Mouse (Mus musculus) c-Kit-negative CD71-positive TER-119-positive erythroid progenitor cells, embryonic 14.5 days (primary cell): ENCODE results near the gene Thrb.

Experiments used
- DNase-seq: peaks from one replicate; pipeline ENCODE4 v3.0.0-alpha.2; 2013; ENCODE audit warnings: low read depth, low spot score

Gene Thrb

DNA sequence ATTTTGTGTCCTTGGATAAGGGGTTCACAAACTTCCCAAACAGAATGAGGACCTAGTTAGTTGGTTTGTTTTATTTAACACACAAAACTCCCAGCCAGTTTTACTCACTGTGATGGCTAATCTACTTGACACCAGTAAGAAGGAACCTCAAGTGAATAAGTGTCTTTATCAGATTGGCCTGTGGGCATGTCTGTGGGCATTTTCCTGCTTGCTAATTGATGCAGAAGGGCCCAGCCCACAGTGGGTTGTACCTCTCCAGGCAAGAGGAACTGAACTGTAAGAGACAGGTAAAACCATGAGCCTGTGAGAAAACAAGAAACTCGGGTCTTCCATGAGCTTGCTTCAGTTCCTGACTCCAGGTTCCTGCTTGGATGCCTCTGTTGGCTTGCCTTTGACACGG lies 215.9 kb downstream of the Thrb start:
- DNase-seq = no peak

DNA sequence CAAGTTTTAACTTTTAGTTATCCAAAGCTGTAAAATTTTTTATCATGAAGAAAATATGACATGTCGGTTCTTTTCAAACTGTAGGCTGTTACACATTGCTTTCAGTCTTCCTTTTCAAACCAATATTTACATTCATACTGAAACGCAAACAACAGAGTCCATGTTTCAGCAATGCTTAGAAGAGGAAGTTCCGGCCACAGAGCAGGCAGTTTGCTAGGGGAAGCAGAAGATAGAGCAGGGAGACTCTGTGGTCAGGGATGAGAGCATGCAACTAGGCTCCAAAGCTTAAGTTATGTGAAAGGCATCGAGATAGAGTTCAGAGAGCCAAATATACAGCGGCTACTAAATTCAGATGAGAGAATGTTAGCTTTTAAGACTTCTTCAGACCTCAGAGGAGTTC lies 219.4 kb downstream of the Thrb start:
- DNase-seq = no peak

DNA sequence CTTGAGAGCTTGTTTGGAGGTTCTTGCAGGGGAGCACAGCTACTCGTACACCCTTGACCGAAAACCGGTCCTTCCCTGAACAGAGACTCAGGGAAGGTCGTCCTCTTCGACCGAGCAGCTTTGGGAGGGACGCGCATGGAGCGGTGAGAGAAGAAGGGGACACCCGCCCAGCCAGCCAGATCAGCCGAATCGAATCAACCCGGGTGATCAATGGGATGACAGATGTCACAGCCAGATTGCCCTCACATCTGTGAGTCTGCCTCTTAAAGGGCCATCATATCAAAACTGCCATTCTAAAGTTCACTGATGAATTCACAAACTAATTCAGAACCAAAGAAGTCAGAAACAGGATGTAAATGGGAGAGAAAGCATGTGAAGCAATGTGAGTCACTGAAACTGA lies 224.8 kb downstream of the Thrb start:
- no peak for DNase-seq

DNA sequence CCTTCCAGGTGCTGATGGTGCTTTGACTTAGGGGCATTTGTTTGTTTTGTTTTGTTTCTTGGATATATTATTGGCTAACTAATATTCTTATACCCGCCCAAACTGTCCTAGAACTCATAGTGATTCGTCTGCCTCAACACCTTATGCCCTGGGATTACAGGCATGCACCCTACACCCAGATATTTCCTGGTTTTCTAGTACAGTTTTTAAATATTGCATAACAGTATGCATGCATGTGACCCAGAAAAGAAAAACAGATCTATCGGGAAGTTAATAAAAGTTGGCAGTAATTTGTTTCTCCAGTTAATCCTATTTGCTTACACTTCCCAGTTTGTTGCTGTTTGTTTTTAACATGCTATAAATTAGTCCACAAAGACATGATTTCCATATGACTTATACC lies 225.3 kb downstream of the Thrb start:
- no peak for DNase-seq

DNA sequence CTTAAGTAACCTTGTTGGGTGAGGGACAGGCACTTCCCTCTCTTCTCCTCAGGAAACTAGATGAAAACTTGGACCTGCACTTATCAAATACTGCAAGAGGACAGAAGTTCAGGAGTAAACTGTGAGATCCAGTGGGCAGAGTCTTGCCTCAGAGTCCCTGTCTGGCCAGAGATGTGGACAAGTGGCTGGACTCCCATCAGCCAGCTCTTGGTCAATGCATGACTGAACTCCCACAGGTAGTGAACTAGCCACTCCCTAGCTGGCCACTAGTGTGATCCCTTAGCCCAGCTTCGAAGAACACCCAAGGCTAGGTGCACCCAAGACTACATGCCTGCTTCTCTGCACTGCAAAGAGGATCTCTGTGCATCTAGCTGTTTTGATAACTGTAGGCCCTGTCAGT lies 234.7 kb downstream of the Thrb start:
- no peak for DNase-seq

DNA sequence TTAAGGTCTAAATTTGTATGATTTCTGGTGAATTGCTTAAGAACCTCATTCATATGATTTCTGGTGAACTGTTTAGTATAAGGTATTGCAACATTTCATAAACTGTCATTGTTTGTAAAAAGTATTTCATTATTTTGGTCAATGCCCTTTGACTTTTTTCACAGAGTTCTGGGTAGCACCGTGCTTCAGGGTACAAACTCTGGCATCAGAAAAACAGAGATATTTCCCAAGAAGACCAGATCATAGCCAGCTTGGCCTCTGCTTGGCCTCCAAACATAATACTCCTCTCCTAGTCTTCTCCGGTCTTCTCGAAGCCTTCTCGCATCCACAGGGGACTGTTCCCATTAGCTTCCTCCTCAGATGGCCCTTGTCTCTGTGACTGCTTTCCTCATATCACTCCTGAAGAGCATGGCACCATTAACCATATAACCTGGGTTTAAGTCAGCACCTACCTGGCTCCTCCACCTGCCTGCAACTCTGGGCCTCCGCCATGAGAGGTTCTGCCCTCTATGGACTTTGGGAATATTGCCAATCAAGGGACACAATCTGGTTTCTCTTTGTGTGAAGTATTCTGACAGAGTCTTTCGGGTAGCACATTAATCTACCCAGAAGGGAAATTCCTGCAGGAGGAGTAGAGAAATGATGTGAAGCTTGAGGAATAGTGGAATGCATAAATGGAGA lies 239.8 kb downstream of the Thrb start:
- DNase-seq = no peak

DNA sequence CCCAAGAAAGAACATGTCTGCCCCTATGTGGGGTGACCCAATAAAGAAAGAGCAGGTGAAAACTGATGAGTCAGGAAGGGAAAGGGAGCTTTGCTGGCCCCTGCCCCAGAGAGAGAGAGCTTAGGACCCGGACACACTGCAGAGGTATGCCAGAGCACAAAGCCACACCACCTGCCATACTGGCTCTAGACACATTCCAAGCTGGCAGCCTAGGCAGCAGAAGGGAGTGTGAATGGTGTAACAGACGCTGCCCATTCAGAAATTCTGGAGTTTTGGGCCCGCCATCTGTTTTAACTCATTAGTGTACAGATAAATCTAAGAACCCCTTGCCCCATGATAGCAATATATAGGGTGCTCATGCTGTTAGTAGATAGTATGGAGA lies 240.3 kb downstream of the Thrb start:
- DNase-seq = no peak

DNA sequence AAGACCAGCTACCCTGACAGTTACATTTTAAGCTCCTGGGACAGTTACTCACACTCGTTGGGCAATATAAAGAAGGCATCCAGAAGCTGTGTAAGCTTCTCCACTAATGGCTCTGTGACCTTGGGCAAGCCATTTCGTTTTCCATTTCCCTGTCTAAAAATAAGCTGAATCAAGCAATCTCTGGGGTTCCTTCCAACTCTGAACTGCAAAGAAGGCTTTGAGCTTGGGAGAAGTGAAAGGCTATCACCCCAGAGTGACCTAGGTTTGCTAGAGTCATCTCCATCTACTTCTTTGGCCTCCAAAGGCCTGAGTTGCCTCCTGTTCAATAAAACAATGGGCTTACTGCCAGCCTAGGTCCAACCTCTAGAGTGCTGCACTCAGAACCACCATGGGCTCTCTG lies 242.4 kb downstream of the Thrb start:
- no peak for DNase-seq

DNA sequence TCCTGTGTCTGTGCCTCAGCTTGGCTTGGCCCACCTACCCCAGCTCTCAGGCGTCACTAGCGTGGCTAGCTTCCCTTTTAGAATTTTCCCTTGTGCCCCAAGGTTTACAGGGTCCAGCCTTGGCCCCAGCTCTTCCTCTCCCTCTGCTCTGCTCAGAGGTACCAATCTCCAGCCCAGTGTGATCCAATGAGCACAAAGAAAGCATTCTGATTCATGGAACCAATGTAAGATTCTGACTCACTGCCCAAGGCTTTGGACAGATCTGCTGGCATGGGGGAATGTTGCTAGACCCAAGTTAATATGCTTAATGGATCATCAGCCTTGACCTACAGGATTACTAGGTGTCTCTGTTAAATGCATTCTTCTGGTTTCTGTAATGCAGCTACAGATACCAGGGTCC lies 243.1 kb downstream of the Thrb start:
- no peak for DNase-seq

DNA sequence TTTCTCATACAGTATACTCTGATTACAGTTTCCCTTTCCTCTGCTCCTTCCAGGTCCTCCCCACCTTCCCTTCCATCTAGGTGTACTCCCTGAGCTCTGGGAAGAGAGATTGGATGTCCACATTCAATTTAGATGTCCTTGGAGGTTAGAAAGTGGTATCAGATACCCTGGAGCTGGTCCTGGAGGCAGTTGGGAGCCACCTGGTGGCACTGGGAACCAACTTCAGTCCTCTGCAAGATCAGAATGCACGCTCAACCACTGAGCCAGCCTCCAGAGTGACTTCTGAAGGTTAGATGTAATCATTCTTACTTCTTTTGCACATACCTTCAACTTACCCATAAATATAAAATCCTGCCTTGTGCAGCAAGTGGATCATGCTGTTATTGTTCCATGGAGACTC lies 244.5 kb downstream of the Thrb start:
- DNase-seq = no peak

DNA sequence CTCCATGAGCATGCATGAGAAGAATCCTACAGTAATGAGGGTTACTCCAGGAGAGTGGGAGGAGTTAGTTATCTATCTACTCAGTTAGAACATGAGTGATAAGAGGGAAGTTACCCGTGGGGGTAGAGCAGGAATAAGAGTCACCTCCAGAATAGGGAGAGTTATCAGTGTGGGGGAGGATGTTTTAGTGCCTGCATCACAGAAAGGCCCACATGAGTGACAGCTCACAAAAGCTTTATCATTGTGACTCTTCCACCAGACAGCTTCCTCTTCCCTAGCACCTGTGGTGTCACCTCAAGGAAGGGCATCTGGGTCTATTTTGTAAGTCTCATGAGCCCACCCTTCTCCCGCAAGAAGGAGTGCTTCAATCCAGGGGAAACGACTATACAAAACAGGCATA lies 245.6 kb downstream of the Thrb start:
- DNase-seq = no peak

DNA sequence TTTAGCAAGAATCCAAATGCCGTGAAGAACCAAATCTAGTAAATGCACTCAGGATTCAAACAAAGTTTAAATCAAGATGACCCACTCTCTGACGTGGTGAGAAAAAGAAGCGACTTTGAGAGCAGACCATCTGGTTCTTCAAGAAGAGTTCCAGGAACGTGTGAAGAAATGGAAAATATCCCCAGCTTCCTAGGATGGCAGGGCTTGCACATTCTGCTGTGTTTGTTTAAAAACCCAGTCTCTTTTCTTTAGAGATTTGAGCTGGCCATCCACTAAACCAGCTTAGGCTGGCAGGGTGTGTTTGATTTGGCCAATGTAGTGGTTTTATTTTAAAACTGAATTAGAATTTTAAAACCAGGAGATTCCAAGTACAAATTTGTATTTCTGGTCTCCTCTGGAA lies 246.9 kb downstream of the Thrb start:
- DNase-seq = no peak

DNA sequence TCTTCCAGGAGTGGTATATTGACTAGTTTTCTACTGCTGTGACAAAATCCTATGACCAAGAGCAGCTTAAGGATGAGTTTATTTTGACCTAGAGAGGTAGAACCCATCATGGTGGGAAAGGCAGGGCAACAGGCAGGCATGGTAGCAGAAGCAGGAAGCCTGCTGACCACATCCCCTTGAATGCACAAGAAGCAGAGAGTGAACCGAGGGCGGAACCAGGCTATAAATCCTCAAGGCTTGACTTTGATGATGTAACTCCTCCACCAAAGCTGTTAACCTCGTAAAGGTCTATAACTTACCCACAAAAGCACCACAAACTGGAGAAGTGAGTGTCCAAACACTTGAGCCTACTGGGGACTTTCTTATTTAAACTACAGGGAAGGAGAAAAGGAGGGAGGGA lies 251.1 kb downstream of the Thrb start:
- no peak for DNase-seq

DNA sequence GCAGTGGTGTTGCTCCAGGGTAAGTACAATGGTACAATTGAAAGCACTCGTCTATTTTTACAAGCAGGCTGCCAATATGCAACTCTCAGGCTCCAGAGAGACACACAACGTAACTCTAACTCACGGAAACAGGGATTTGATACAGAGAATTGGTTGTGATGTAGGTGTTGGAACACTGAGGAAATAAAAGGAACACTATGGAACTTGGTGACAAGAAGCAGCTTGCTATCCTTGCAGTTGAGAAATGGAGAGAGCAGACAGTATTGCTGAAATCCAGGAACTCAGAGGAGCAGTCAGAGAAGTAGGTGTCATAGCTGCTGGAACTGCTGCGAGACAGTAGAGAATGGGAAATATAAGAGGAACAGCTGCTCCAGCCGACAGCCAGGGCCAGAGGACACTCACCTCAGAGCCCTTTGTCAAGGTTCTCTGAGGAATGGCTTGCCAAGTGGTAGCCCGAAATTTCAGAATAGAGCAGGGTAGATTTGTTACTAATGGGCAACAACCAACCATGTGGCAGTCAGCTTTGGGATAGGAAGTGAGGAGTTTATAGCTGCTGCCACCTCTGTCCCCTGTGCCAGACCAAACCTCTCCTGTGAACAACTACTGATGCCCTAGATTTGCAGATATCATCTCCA lies 252.6 kb downstream of the Thrb start:
- DNase-seq = no peak

DNA sequence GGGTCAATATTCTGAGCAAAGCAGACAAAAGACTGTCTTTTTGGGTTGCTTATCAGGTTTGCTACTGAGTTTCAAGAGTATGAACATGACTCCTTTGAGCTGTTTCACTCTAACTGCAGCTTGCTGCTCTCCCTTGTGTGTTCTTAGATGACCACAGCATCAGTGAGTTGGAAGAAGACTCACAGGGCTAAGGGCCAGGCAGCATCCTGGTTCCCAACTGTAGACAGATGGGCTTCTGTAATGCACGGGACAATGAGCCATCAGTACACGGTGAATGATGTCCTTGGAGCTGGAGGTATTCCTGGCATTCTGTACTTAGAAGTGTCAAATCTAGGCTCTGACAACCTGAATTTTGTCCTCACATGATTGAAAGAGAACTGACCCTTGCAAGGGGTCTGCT lies 255.5 kb downstream of the Thrb start:
- no peak for DNase-seq

DNA sequence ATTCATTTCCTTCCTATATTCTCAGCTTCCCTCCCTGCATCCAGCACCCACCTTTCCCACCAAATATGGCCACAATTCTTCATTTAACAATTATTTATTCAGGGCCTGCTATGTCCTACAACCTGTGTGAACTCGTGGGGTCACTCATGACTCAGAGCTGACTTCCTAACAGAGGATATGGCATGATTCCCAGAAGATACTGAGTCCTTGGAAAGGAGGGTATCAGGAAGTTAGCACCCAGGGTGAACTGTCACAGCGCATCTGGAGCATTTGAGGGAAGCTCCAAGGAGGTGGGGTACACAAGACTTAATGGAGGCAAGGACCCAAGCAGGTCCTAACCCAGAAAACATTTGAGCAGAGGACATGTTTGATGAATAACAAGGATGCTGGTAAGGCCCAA lies 256.6 kb downstream of the Thrb start:
- no peak for DNase-seq

DNA sequence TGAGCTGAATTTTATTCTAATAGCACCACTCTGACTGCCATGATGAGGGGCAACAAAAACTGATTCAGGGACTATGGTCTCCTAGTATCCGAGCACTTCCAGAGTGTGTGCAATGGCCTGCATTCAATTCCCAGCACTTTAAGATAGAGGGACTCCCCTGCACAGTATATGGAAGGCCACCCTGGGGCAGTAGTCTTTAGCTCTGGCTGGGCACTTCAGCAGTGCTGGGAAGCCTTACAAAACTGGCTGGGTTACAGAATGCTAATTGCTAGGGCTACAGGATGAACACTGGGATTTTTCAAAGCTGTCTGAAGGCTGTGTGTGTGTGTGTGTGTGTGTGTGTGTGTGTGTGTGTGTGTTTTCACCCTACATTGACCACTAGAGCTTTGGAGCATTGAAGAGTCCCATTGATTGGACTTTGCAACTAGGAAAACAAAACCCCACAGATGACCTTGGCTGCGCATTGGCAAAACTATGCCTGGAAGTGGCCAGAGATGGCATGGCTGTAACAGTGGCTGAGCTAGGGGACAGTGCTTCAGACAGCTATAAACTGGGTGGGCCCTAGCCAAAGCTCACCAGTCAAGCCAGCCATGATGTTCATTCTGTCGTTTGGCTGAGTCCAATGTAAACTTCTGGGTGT lies 257.2 kb downstream of the Thrb start:
- no peak for DNase-seq

DNA sequence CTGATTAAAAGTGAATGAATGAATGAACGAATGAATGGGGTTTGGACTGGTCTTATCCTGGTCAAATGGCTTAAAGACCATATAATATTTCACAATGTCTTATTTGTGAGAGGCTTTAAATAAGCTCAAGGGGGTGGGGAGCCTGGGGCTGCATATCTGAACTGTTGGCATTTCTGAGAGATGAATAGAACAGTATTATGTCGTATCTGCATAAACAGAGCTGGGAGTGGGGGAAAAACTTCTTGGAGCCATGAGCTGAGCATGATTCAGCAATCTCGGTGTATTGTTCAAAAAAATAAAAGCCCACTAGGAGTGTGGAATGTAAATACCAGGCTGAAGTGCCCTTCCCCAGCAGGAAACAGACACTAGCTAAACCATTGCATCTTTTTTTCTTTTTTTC lies 257.8 kb downstream of the Thrb start:
- no peak for DNase-seq

DNA sequence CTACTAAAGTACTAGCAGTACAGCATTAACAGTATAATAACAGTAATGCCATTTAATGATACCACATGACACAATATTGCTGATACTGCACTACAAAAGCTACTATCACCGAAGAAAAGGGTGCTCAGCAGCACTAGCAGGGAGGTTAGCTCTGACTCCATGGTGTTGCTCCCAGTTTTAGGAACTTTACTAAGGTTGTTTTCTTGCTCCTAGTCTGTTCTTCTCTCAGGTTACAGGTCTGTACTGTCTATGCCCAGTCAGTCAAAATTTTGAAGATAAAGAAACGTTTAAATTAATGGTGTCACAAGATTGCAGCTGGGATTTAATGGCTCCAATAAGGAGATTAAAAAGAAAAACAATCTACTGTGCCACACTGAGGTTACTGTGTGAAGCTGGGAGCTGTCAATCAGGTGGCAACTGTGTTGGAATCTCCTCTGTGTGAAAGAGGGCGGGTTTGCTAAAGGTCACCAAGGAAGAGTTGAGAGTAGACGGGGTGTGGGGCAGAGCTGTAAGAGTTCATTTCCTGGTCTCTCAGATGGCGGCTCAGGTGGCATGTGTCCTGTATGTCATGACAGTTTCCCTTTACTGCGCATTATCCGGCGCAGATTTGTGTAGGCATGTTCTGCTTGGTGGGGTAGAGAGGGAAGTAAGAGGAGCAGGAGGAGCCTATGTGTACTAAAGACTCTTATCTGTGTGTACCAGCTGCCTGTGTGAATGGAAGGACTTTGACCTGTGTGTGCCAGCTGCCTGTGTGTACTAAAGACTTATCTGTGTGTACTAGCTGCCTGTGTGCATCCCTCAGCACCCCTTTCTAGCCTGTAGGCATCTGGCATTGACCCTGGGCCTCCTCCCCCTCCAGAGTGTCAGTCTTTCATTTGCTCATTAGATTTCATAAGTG lies 263.0 kb downstream of the Thrb start:
- no peak for DNase-seq

DNA sequence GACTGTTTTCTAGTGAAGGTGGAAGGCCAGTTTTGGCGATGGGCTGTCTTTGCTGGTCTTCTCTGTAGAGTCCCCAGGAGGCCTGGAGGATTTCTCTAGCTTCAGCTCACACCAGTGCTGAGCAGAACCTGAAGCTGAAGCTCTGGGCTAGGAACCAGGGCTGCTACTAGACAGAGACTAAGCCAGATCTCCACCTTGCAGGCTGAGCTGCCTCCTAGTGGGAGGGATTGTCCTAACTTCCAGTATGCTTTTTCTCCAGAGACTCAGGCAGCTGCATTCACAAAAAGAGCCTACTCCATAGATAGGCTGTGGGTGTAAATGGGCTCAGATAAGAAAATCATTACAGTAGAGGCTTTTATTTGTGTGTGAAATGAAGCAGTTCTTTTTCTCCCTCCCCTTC lies 267.4 kb downstream of the Thrb start:
- DNase-seq = no peak

DNA sequence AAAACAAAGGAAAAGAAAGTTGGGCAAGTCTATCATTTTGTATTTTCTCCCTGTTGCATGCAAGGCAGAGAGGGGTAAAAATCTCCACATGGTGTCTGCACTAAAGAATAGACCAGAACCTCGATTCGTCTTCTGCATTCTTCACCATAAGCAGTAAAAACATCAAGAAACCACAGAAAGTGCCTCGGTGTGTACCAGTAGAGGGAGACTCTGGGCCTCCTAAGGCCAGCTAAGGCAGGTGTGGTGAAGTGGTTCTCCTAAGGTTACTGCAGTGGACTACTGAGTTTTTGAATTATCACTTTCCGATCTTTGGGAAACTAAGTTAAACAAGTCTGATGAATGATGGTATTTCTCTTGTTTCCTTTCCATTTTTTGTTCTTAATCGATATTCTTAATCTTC lies 269.5 kb downstream of the Thrb start:
- no peak for DNase-seq

DNA sequence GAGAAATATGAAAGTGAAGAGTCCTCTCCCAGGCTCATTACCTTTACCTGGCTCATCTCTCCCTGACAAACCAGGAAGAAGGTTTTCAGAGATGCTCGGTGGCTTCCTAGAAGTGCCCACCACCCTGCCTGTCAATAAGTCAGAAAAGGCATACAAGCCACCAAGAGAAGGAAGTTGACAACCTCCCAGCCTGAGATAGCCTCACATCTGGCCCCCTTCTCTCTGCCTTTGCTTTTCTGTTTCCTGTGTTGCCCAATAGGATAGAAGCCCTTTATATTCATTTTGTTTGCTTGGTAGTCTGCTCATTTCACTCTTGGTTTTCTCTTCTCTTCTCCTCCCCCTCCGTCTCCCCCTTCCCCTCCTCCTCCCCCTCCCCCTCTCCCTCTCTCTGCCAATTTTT lies 273.4 kb downstream of the Thrb start:
- no peak for DNase-seq
